Mouse (Mus musculus) left cerebral cortex, postnatal 36 days (tissue): Measurements from ENCODE around the gene Vmn2r39. TPM values are rescaled to one million over a fixed set of nuclear protein-coding genes. Genes with fewer than 3 reads are reported as not detected.
"Not testable (repeated sequence)": the region's sequence is repeated elsewhere in the genome, so short reads cannot be mapped to it uniquely, and the experiment has no call there.

Experiments
- DNase-seq, 2 experiments: peaks; one replicate each; pipeline ENCODE4 v3.0.0; 2021 to 2022; ENCODE audit warnings: low spot score in 2 of 2, mixed read lengths in 1 of 2
- intact Hi-C: fragments of 180-260 bp; cut with DNase I; formaldehyde crosslinking; loops from one replicate; pipeline ENCODE4 v1.15.1; 2025
- total RNA-seq, 2 experiments: library from RNA; stranded (reverse); gene quantifications; 2 replicates each; pipeline ENCODE4 v1.2.3; 2021

Gene Vmn2r39
- total RNA-seq: not detected

- DNase-seq, intact Hi-C loops: not testable (repeated sequence)
Measured at GRCm38 (mm10) chr7:9030698-9031097, at the start of gene Vmn2r39. TSS of gene Vmn2r39 (minus strand) at chr7:9030798.

- intact Hi-C loops, DNase-seq: not testable (repeated sequence)
Measured at GRCm38 (mm10) chr7:9065353-9065752, 34.8 kb upstream of the Vmn2r39 start.

Other genes with a start within 250 kb of the Vmn2r39 start
- not detected for gene Vmn2r40, start 99.4 kb downstream of the Vmn2r39 start, total RNA-seq
- gene Vmn2r38, start 67.1 kb upstream of the Vmn2r39 start, total RNA-seq: not detected
- gene Vmn2r37, start 192.9 kb upstream of the Vmn2r39 start, total RNA-seq: not detected